Mouse (Mus musculus): Measurements from ENCODE around the gene Itsn1.

Gene Itsn1

GRCm38 (mm10) chr16:91870158-91870582 lies 141.1 kb downstream of the Itsn1 start:
- DNase-seq (ENCODE audit: low read depth, low spot score), result no peak

- DNase-seq (ENCODE audit: low read depth, low spot score), result no peak
Measured at GRCm38 (mm10) chr16:91871188-91871587, 142.1 kb downstream of the Itsn1 start.

- DNase-seq (ENCODE audit: low read depth, low spot score), result no peak
Measured at GRCm38 (mm10) chr16:91873695-91874094, 144.6 kb downstream of the Itsn1 start.

- no peak for DNase-seq (ENCODE audit: low read depth, low spot score)
Measured at GRCm38 (mm10) chr16:91875567-91876344, 146.7 kb downstream of the Itsn1 start.

GRCm38 (mm10) chr16:91876457-91876856 lies 147.4 kb downstream of the Itsn1 start:
- DNase-seq (ENCODE audit: low read depth, low spot score), result no peak

- DNase-seq (ENCODE audit: low read depth, low spot score), result no peak
Measured at GRCm38 (mm10) chr16:91879101-91879500, 150.0 kb downstream of the Itsn1 start.

GRCm38 (mm10) chr16:91880869-91881767 lies 152.0 kb downstream of the Itsn1 start:
- no peak for DNase-seq (ENCODE audit: low read depth, low spot score)

GRCm38 (mm10) chr16:91882168-91882859 lies 153.2 kb downstream of the Itsn1 start:
- DNase-seq (ENCODE audit: low read depth, low spot score), result no peak

- DNase-seq (ENCODE audit: low read depth, low spot score), result no peak
Measured at GRCm38 (mm10) chr16:91883636-91884035, 154.6 kb downstream of the Itsn1 start.

- DNase-seq (ENCODE audit: low read depth, low spot score), result peak; percentile 87
Measured at GRCm38 (mm10) chr16:91884196-91884595, 155.1 kb downstream of the Itsn1 start.

GRCm38 (mm10) chr16:91885389-91886122 lies 156.5 kb downstream of the Itsn1 start:
- peak; percentile 69 for DNase-seq (ENCODE audit: low read depth, low spot score)

- no peak for DNase-seq (ENCODE audit: low read depth, low spot score)
Measured at GRCm38 (mm10) chr16:91888368-91888767, 159.3 kb downstream of the Itsn1 start.

GRCm38 (mm10) chr16:91889831-91890230 lies 160.8 kb downstream of the Itsn1 start:
- no peak for DNase-seq (ENCODE audit: low read depth, low spot score)

GRCm38 (mm10) chr16:91891218-91891617 lies 162.1 kb downstream of the Itsn1 start:
- DNase-seq (ENCODE audit: low read depth, low spot score), result no peak

GRCm38 (mm10) chr16:91896426-91896830 lies 167.3 kb downstream of the Itsn1 start:
- no peak for DNase-seq (ENCODE audit: low read depth, low spot score)

GRCm38 (mm10) chr16:91898850-91899848 lies 170.1 kb downstream of the Itsn1 start:
- no peak for DNase-seq (ENCODE audit: low read depth, low spot score)

- no peak for DNase-seq (ENCODE audit: low read depth, low spot score)
Measured at GRCm38 (mm10) chr16:91900274-91900673, 171.2 kb downstream of the Itsn1 start.

GRCm38 (mm10) chr16:91903801-91904506 lies 174.9 kb downstream of the Itsn1 start:
- DNase-seq (ENCODE audit: low read depth, low spot score), result peak; percentile 59

GRCm38 (mm10) chr16:91905127-91905860 lies 176.2 kb downstream of the Itsn1 start:
- peak; percentile 79 for DNase-seq (ENCODE audit: low read depth, low spot score)
